32 mouse cellular contexts compared by ENCODE assay signal in the genomic region with DNA sequence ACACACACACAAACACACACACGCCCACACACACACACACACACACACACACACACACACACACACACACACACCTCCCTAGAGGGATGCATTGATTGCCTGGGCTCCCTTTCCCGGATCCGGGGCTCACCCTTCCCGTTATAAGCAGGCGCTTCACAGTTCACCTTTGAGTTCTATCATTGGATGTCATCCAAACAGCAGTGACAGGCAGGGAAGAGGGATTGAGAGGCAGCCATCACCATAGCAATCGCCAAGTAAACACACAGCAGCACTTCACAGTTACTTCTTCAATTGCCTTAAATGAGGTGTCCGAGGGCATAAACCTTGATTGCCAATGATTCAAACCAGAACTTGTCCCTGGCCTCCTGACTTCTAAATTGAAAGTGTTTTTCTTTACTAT. TPM values are rescaled to one million over a fixed set of nuclear protein-coding genes. Genes with fewer than 3 reads are reported as not detected.
A peak's percentile ranks its signal among the peaks of the same experiment; 100 is the strongest.
DNase-seq lines count a peak whose midpoint lies in the region; ATAC-seq and TF ChIP-seq lines count a peak whose summit lies in the region.
"Had no signal": no experiment of that assay in that cellular context is flagged by ENCODE, and none has a peak within 500 bp of the region (broad histone marks: within the 10 kb centered on the region; RNA-seq: fewer than 3 reads in every experiment).

No protein-coding gene starts in this region.

- no peaks in the 10 kb centered on the region for H3K36me3 ChIP-seq in forebrain, postnatal 0 days (ENCODE audit: insufficient read depth)
- no peaks in the 10 kb centered on the region for H3K36me3 ChIP-seq in forebrain, embryonic 12.5 days (replicated peaks)
- no peaks in the 10 kb centered on the region for H3K36me3 ChIP-seq in midbrain, embryonic 14.5 days (ENCODE audit: control insufficient read depth, insufficient read depth, low read length)
- H3K36me3 ChIP-seq in midbrain, embryonic 10.5 days, result no peaks in the 10 kb centered on the region
- H3K36me3 ChIP-seq: embryonic facial prominence, embryonic 15.5 days; heart, embryonic 12.5 days; hindbrain, embryonic 10.5 days; limb, embryonic 13.5 days; liver, embryonic 13.5 days; midbrain, embryonic 12.5 days; neural tube, embryonic 12.5 days; stomach, embryonic 15.5 days had no signal

- 7% methylated on average over 7 of the region's 7 CpGs for WGBS in cerebellum, adult 2 months
- 40% methylated on average over 7 of the region's 7 CpGs for WGBS in forebrain, postnatal 0 days
- 61% methylated on average over 7 of the region's 7 CpGs for WGBS in forebrain, embryonic 12.5 days
- WGBS in midbrain, embryonic 14.5 days, result 61% methylated on average over 7 of the region's 7 CpGs
- WGBS in midbrain, embryonic 10.5 days, result 75% methylated on average over 7 of the region's 7 CpGs

- DNase-seq in cerebellum, adult 2 months, result peak; percentile 59 to 61
- DNase-seq in cerebellum, postnatal 36 days, result no peak
- no peak for DNase-seq in forebrain, postnatal 0 days
- peak; percentile 39 for DNase-seq in midbrain, embryonic 14.5 days
- DNase-seq in midbrain, embryonic 10.5 days (ENCODE audit: low spot score), result no peak
- DNase-seq in brain, embryonic 14.5 days (ENCODE audit: low read depth), result peak; percentile 71
- DNase-seq: gastrocnemius, postnatal 25 days; heart, adult 18-20 months; heart, postnatal 10 days; kidney, adult 2 months; layer of hippocampus, adult 9-11 months; liver, embryonic 13.5 days; right cerebral cortex, adult 18-20 months; right cerebral cortex, postnatal 4 days; thymus, postnatal 36 days had no signal

- no peak overlapping the region for H3K4me2 ChIP-seq in forebrain, postnatal 0 days (ENCODE audit: low read depth)
- H3K4me2 ChIP-seq in forebrain, embryonic 12.5 days, result no peak overlapping the region
- H3K4me2 ChIP-seq in midbrain, embryonic 14.5 days (ENCODE audit: low read length), result no peak overlapping the region
- H3K4me2 ChIP-seq: embryonic facial prominence, embryonic 15.5 days; heart, embryonic 12.5 days; limb, embryonic 13.5 days; liver, embryonic 13.5 days; midbrain, embryonic 12.5 days; stomach, embryonic 15.5 days had no signal

- H3K27ac ChIP-seq in cerebellum, adult 2 months (ENCODE audit: insufficient read depth, low read length), result peak overlapping the region; percentile 86
- no peak overlapping the region for H3K27ac ChIP-seq in forebrain, postnatal 0 days (ENCODE audit: low read depth, low read length)
- H3K27ac ChIP-seq in forebrain, embryonic 12.5 days, result no peak overlapping the region
- no peak overlapping the region for H3K27ac ChIP-seq in midbrain, embryonic 14.5 days (replicated peaks; ENCODE audit: low read depth, low read length)
- H3K27ac ChIP-seq in midbrain, embryonic 10.5 days (replicated peaks), result no peak overlapping the region
- H3K27ac ChIP-seq: embryonic facial prominence, embryonic 15.5 days; hindbrain, embryonic 10.5 days; kidney, postnatal 0 days; limb, embryonic 13.5 days; liver, embryonic 13.5 days; midbrain, embryonic 12.5 days; neural tube, embryonic 12.5 days; stomach, embryonic 15.5 days had no signal

- no peak overlapping the region for H3K9ac ChIP-seq in forebrain, postnatal 0 days
- H3K9ac ChIP-seq in forebrain, embryonic 12.5 days, result no peak overlapping the region
- no peak overlapping the region for H3K9ac ChIP-seq in midbrain, embryonic 14.5 days (replicated peaks; ENCODE audit: low read length)
- H3K9ac ChIP-seq: embryonic facial prominence, embryonic 15.5 days; heart, embryonic 12.5 days; limb, embryonic 13.5 days; liver, embryonic 13.5 days; midbrain, embryonic 12.5 days; neural tube, embryonic 12.5 days; stomach, embryonic 15.5 days had no signal

- peak overlapping the region; percentile 56 for H3K4me3 ChIP-seq in cerebellum, adult 2 months (replicated peaks; ENCODE audit: insufficient read depth, low read depth, low read length)
- H3K4me3 ChIP-seq in forebrain, postnatal 0 days (ENCODE audit: low read depth, low read length), result no peak overlapping the region
- H3K4me3 ChIP-seq in forebrain, embryonic 12.5 days (replicated peaks), result no peak overlapping the region
- H3K4me3 ChIP-seq in midbrain, embryonic 14.5 days (replicated peaks; ENCODE audit: low read depth, low read length), result no peak overlapping the region
- H3K4me3 ChIP-seq in midbrain, embryonic 10.5 days, result no peak overlapping the region
- H3K4me3 ChIP-seq: embryonic facial prominence, embryonic 15.5 days; heart, embryonic 12.5 days; hindbrain, embryonic 10.5 days; limb, embryonic 13.5 days; liver, embryonic 13.5 days; midbrain, embryonic 12.5 days; neural tube, embryonic 12.5 days; stomach, embryonic 15.5 days had no signal

- no peaks in the 10 kb centered on the region for H3K27me3 ChIP-seq in cerebellum, adult 2 months (ENCODE audit: control insufficient read depth, insufficient read depth, low read length)
- no peaks in the 10 kb centered on the region for H3K27me3 ChIP-seq in forebrain, postnatal 0 days (ENCODE audit: insufficient read depth, low read length)
- H3K27me3 ChIP-seq in forebrain, embryonic 12.5 days, result peaks cover 35% of the 10 kb centered on the region
- 0 out of 2 replicates have a peak, but pooled peaks cover 2% of the 10 kb centered on the region for H3K27me3 ChIP-seq in midbrain, embryonic 14.5 days (ENCODE audit: control insufficient read depth, insufficient read depth, low read length)
- H3K27me3 ChIP-seq in midbrain, embryonic 10.5 days (ENCODE audit: low read depth, poor library complexity, severe bottlenecking), result peaks cover 30% of the 10 kb centered on the region

- no peak for TF ChIP-seq POLR2A in cerebellum, adult 2 months (IDR thresholded peaks at IDR 0.05; ENCODE audit: borderline replicate concordance, insufficient read depth, low read length)
- no peak for TF ChIP-seq POLR2A in brain, embryonic 14.5 days (IDR thresholded peaks at IDR 0.05; ENCODE audit: borderline replicate concordance, extremely low read depth, insufficient read depth, insufficient read length, poor library complexity, severe bottlenecking)

- peaks cover 39% of the 10 kb centered on the region for H3K4me1 ChIP-seq in cerebellum, adult 2 months (ENCODE audit: control insufficient read depth, insufficient read depth, low read length)
- H3K4me1 ChIP-seq in forebrain, postnatal 0 days (ENCODE audit: insufficient read depth), result peaks cover 12% of the 10 kb centered on the region; the same call in 1 of the 2 replicates
- H3K4me1 ChIP-seq in forebrain, embryonic 12.5 days, result peaks cover 17% of the 10 kb centered on the region
- peaks cover 24% of the 10 kb centered on the region for H3K4me1 ChIP-seq in midbrain, embryonic 14.5 days (ENCODE audit: control insufficient read depth, insufficient read depth, low read length)
- peaks cover 17% of the 10 kb centered on the region for H3K4me1 ChIP-seq in midbrain, embryonic 10.5 days

- no peaks in the 10 kb centered on the region for H3K9me3 ChIP-seq in forebrain, postnatal 0 days (ENCODE audit: low read length)
- H3K9me3 ChIP-seq in forebrain, embryonic 12.5 days, result no peaks in the 10 kb centered on the region
- H3K9me3 ChIP-seq in midbrain, embryonic 14.5 days (ENCODE audit: control insufficient read depth, low read length), result no peaks in the 10 kb centered on the region
- H3K9me3 ChIP-seq in midbrain, embryonic 10.5 days (replicated peaks), result no peaks in the 10 kb centered on the region
- H3K9me3 ChIP-seq: embryonic facial prominence, embryonic 15.5 days; heart, embryonic 12.5 days; hindbrain, embryonic 10.5 days; limb, embryonic 13.5 days; liver, embryonic 13.5 days; midbrain, embryonic 12.5 days; neural tube, embryonic 12.5 days; stomach, embryonic 15.5 days had no signal

- no peak for TF ChIP-seq CTCF in cerebellum, adult 2 months (IDR thresholded peaks at IDR 0.05; ENCODE audit: borderline replicate concordance, insufficient read depth, low read depth, low read length)
- no peak for TF ChIP-seq CTCF in forebrain, postnatal 0 days (IDR thresholded peaks at IDR 0.05; ENCODE audit: low read depth)
- TF ChIP-seq CTCF in brain, embryonic 14.5 days (IDR thresholded peaks at IDR 0.05; ENCODE audit: borderline replicate concordance, extremely low read depth, insufficient read depth, insufficient read length), result no peak

- 0 out of 2 replicates have a peak, but pooled peaks have one; percentile 8 for ATAC-seq in forebrain, postnatal 0 days
- no peak for ATAC-seq in forebrain, embryonic 12.5 days (ENCODE audit: low FRiP score)
- ATAC-seq in midbrain, embryonic 14.5 days (ENCODE audit: low FRiP score, low TSS enrichment), result no peak
- ATAC-seq: inflammation-experienced regulatory T-cells, adult 6 months; Patski had no signal

RNA-seq across cellular contexts. Expression of a gene that starts 3.9 kb away (rescaled TPM):
- polyA plus RNA-seq in cerebellum, adult 2 months (2012; rRNA removed), result 153 and 190 TPM in 2 replicates
- total RNA-seq in forebrain, postnatal 0 days (2014; rRNA removed), result 124 and 128 TPM in 2 replicates
- polyA plus RNA-seq in forebrain, postnatal 0 days (2015; fragmentation: Nextera tagmentation; extraction: Ambion mirVana), result 15.5 and 17.0 TPM in 2 replicates
- polyA plus RNA-seq in forebrain, embryonic 12.5 days (2016; fragmentation: Nextera tagmentation; extraction: Ambion mirVana), result 3.4 and 4.4 TPM in 2 replicates
- 17.7 and 24.6 TPM in 2 replicates for polyA plus RNA-seq in midbrain, embryonic 14.5 days (2014; fragmentation: Nextera tagmentation; extraction: Ambion mirVana)
- polyA plus RNA-seq in midbrain, embryonic 10.5 days (2016; fragmentation: Nextera tagmentation; extraction: Ambion mirVana), result 0.49 and 1.5 TPM in 2 replicates
- polyA plus RNA-seq in brain, embryonic 14.5 days (2012; rRNA removed), result 65.2 and 81.3 TPM in 2 replicates
- total RNA-seq: gastrocnemius, postnatal 25 days; heart, adult 18-20 months had no signal
- polyA plus RNA-seq: inflammation-experienced regulatory T-cells, adult 6 months; liver, embryonic 13.5 days had no signal

RNA-seq across cellular contexts. Expression of a gene that starts 28.1 kb away (rescaled TPM):
- polyA plus RNA-seq in cerebellum, adult 2 months (2012; rRNA removed), result 1.9 TPM in 2 replicates
- total RNA-seq in forebrain, postnatal 0 days (2014; rRNA removed), result 1.6 and 1.9 TPM in 2 replicates
- polyA plus RNA-seq in forebrain, postnatal 0 days (2015; fragmentation: Nextera tagmentation; extraction: Ambion mirVana), result 1.6 and 1.9 TPM in 2 replicates
- 1.4 and 2.6 TPM in 2 replicates for polyA plus RNA-seq in forebrain, embryonic 12.5 days (2016; fragmentation: Nextera tagmentation; extraction: Ambion mirVana)
- 1.1 and 2.3 TPM in 2 replicates for polyA plus RNA-seq in midbrain, embryonic 14.5 days (2014; fragmentation: Nextera tagmentation; extraction: Ambion mirVana)
- polyA plus RNA-seq in midbrain, embryonic 10.5 days (2016; fragmentation: Nextera tagmentation; extraction: Ambion mirVana), result 1.3 and 1.9 TPM in 2 replicates
- 2.4 and 3.1 TPM in 2 replicates for polyA plus RNA-seq in brain, embryonic 14.5 days (2012; rRNA removed)

RNA-seq across cellular contexts. Expression of a gene that starts 40.2 kb away (rescaled TPM):
- polyA plus RNA-seq in cerebellum, adult 2 months (2012; rRNA removed), result 72.8 and 81.5 TPM in 2 replicates
- 26.4 and 31.4 TPM in 2 replicates for total RNA-seq in forebrain, postnatal 0 days (2014; rRNA removed)
- 53.4 and 55.5 TPM in 2 replicates for polyA plus RNA-seq in forebrain, postnatal 0 days (2015; fragmentation: Nextera tagmentation; extraction: Ambion mirVana)
- polyA plus RNA-seq in forebrain, embryonic 12.5 days (2016; fragmentation: Nextera tagmentation; extraction: Ambion mirVana), result 12.0 and 13.4 TPM in 2 replicates
- polyA plus RNA-seq in midbrain, embryonic 14.5 days (2014; fragmentation: Nextera tagmentation; extraction: Ambion mirVana), result 25.5 and 38.5 TPM in 2 replicates
- 6.8 and 10.5 TPM in 2 replicates for polyA plus RNA-seq in midbrain, embryonic 10.5 days (2016; fragmentation: Nextera tagmentation; extraction: Ambion mirVana)
- 21.5 and 26.5 TPM in 2 replicates for polyA plus RNA-seq in brain, embryonic 14.5 days (2012; rRNA removed)

RNA-seq across cellular contexts. Expression of a gene that starts 43.4 kb away (rescaled TPM):
- polyA plus RNA-seq in cerebellum, adult 2 months (2012; rRNA removed), result not detected in 2 replicates
- not detected in 2 replicates for total RNA-seq in forebrain, postnatal 0 days (2014; rRNA removed)
- not detected in 2 replicates for polyA plus RNA-seq in forebrain, postnatal 0 days (2015; fragmentation: Nextera tagmentation; extraction: Ambion mirVana)
- polyA plus RNA-seq in forebrain, embryonic 12.5 days (2016; fragmentation: Nextera tagmentation; extraction: Ambion mirVana), result not detected in 2 replicates
- polyA plus RNA-seq in midbrain, embryonic 14.5 days (2014; fragmentation: Nextera tagmentation; extraction: Ambion mirVana), result not detected in 2 replicates
- not detected in 2 replicates for polyA plus RNA-seq in midbrain, embryonic 10.5 days (2016; fragmentation: Nextera tagmentation; extraction: Ambion mirVana)
- not detected in 2 replicates for polyA plus RNA-seq in brain, embryonic 14.5 days (2012; rRNA removed)
- total RNA-seq: adrenal gland, adult 18-20 months; common myeloid progenitor, adult 5-6 weeks; gastrocnemius, postnatal 25 days; heart, adult 18-20 months; heart, postnatal 10 days; left cerebral cortex, adult 18-20 months; left cerebral cortex, postnatal 25 days had no signal
- polyA plus RNA-seq: embryonic facial prominence, embryonic 15.5 days; heart, embryonic 12.5 days; hindbrain, embryonic 10.5 days; inflammation-experienced regulatory T-cells, adult 6 months; kidney, adult 2 months; kidney, postnatal 0 days; large intestine, adult 2 months; limb, embryonic 13.5 days; liver, embryonic 13.5 days; lung, embryonic 16.5 days; midbrain, embryonic 12.5 days; neural tube, embryonic 12.5 days; Patski; stomach, embryonic 15.5 days had no signal

RNA-seq across cellular contexts. Expression of a gene that starts 47.7 kb away (rescaled TPM):
- polyA plus RNA-seq in cerebellum, adult 2 months (2012; rRNA removed), result 84.9 and 86.4 TPM in 2 replicates
- 91.9 and 99.3 TPM in 2 replicates for total RNA-seq in forebrain, postnatal 0 days (2014; rRNA removed)
- 145 and 171 TPM in 2 replicates for polyA plus RNA-seq in forebrain, postnatal 0 days (2015; fragmentation: Nextera tagmentation; extraction: Ambion mirVana)
- 159 and 160 TPM in 2 replicates for polyA plus RNA-seq in forebrain, embryonic 12.5 days (2016; fragmentation: Nextera tagmentation; extraction: Ambion mirVana)
- polyA plus RNA-seq in midbrain, embryonic 14.5 days (2014; fragmentation: Nextera tagmentation; extraction: Ambion mirVana), result 129 and 134 TPM in 2 replicates
- 227 and 257 TPM in 2 replicates for polyA plus RNA-seq in midbrain, embryonic 10.5 days (2016; fragmentation: Nextera tagmentation; extraction: Ambion mirVana)
- polyA plus RNA-seq in brain, embryonic 14.5 days (2012; rRNA removed), result 88.8 and 100.0 TPM in 2 replicates

Comparison
In these comparisons a context has a peak if more than half of its experiments do, and no peak if none do; other contexts are left out.
1. DNase-seq: peak in cerebellum, adult 2 months (2 of 2), midbrain, embryonic 14.5 days (single experiment) and brain, embryonic 14.5 days (single experiment); none in cerebellum, postnatal 36 days (0 of 2), forebrain, postnatal 0 days (single experiment) and midbrain, embryonic 10.5 days (single experiment).